Mouse (Mus musculus) erythroid progenitor cell, adult 5-6 weeks (primary cell): ENCODE measurements around the gene Cdk5r1. TPM values are rescaled to one million over a fixed set of nuclear protein-coding genes. Genes with fewer than 3 reads are reported as not detected.
A peak's percentile ranks its signal among the peaks of the same experiment; 100 is the strongest.

Source experiments
- ATAC-seq: replicated peaks from 2 replicates; pipeline ENCODE4 v1.8.0; 2016; ENCODE audit warnings: moderate number of reproducible peaks, mild to moderate bottlenecking, moderate TSS enrichment, inconsistent platforms; ENCODE audit not compliant: poor library complexity, low FRiP score, severe bottlenecking
- total RNA-seq, 2 experiments: library from RNA; stranded (forward) in 1 of 2; stranded (reverse) in 1 of 2; fragments of 150-400 nt in 1 of 2; fragments of 186-747, 209-891 nt in 1 of 2; gene quantifications; 2 replicates each; pipeline versions ENCODE4 v1.2.3 to v1.2.4; 2015 to 2017; ENCODE audit warnings: low replicate concordance in 2 of 2

Gene Cdk5r1
- total RNA-seq, 2 experiments from 2014 or later: 2.0 to 5.4 TPM

- ATAC-seq: no peak
Observed at GRCm38 (mm10) chr11:80479906-80480866, 3.4 kb downstream of the Cdk5r1 start.

- ATAC-seq: no peak
Observed at GRCm38 (mm10) chr11:80481409-80482050, 4.7 kb downstream of the Cdk5r1 start.

GRCm38 (mm10) chr11:80482347-80482746 lies 5.5 kb downstream of the Cdk5r1 start:
- no peak for ATAC-seq

GRCm38 (mm10) chr11:80482921-80483320 lies 6.1 kb downstream of the Cdk5r1 start:
- no peak for ATAC-seq

- ATAC-seq: no peak
Observed at GRCm38 (mm10) chr11:80483536-80484067, 6.8 kb downstream of the Cdk5r1 start.

GRCm38 (mm10) chr11:80484191-80484791 lies 7.5 kb downstream of the Cdk5r1 start:
- ATAC-seq: no peak

- no peak for ATAC-seq
Observed at GRCm38 (mm10) chr11:80485120-80485551, 8.3 kb downstream of the Cdk5r1 start.

GRCm38 (mm10) chr11:80485622-80486206 lies 8.9 kb downstream of the Cdk5r1 start:
- ATAC-seq: no peak

GRCm38 (mm10) chr11:80487904-80488587 lies 11.2 kb downstream of the Cdk5r1 start:
- no peak for ATAC-seq

- no peak for ATAC-seq
Observed at GRCm38 (mm10) chr11:80489172-80489881, 12.5 kb downstream of the Cdk5r1 start.

- no peak for ATAC-seq
Observed at GRCm38 (mm10) chr11:80489882-80490196, 13.0 kb downstream of the Cdk5r1 start.

- 0 out of 2 replicates have a peak, but pooled peaks have one; percentile 39 for ATAC-seq
Observed at GRCm38 (mm10) chr11:80490831-80491230, 14.0 kb downstream of the Cdk5r1 start.

- ATAC-seq: no peak
Observed at GRCm38 (mm10) chr11:80493186-80493585, 16.4 kb downstream of the Cdk5r1 start.

GRCm38 (mm10) chr11:80494852-80495251 lies 18.0 kb downstream of the Cdk5r1 start:
- no peak for ATAC-seq

GRCm38 (mm10) chr11:80495972-80496371 lies 19.1 kb downstream of the Cdk5r1 start:
- no peak for ATAC-seq

- no peak for ATAC-seq
Observed at GRCm38 (mm10) chr11:80496640-80497039, 19.8 kb downstream of the Cdk5r1 start.

GRCm38 (mm10) chr11:80497225-80497919 lies 20.5 kb downstream of the Cdk5r1 start:
- ATAC-seq: no peak

- ATAC-seq: no peak
Observed at GRCm38 (mm10) chr11:80498328-80499070, 21.7 kb downstream of the Cdk5r1 start.
